Mouse (Mus musculus) intestine, embryonic 16.5 days (tissue): Measurements from ENCODE around the gene Wdr34. TPM values are rescaled to one million over a fixed set of nuclear protein-coding genes. Genes with fewer than 3 reads are reported as not detected.

Experiments
- ATAC-seq: fragments of 200-750 bp; cut with Nextera tagmentation; 2 replicates; pipeline ENCODE4 v1.8.0; 2017; ENCODE audit warnings: moderate TSS enrichment, moderate library complexity
- H3K27ac ChIP-seq: fragments of 300-500 bp; sonication (generic); 2 replicates; pipeline ENCODE4 v1.5.1; 2014; ENCODE audit warnings: mild to moderate bottlenecking, low read length
- H3K27me3 ChIP-seq: fragments of 300-500 bp; sonication (generic); replicated peaks from 2 replicates; pipeline ENCODE4 v1.6.1; 2014; ENCODE audit warnings: low read length, control low read depth, mixed read lengths; ENCODE audit not compliant: control insufficient read depth, insufficient read depth
- H3K36me3 ChIP-seq: fragments of 300-500 bp; sonication (generic); 2 replicates; pipeline ENCODE4 v1.6.1; 2014; ENCODE audit warnings: low read length, control low read depth; ENCODE audit not compliant: control insufficient read depth, insufficient read depth
- H3K4me1 ChIP-seq: fragments of 300-500 bp; sonication (generic); 2 replicates; pipeline ENCODE4 v1.6.1; 2014; ENCODE audit warnings: low read length, control low read depth, mixed read lengths; ENCODE audit not compliant: control insufficient read depth, insufficient read depth
- H3K4me2 ChIP-seq: fragments of 300-500 bp; sonication (generic); 2 replicates; pipeline ENCODE4 v1.6.1; 2014; ENCODE audit warnings: low read depth, low read length, control low read depth
- H3K4me3 ChIP-seq: fragments of 300-500 bp; sonication (generic); 2 replicates; pipeline ENCODE4 v1.5.1; 2014; ENCODE audit warnings: mild to moderate bottlenecking, low read length
- H3K9ac ChIP-seq: fragments of 300-500 bp; sonication (generic); 2 replicates; pipeline ENCODE4 v1.6.1; 2014; ENCODE audit warnings: low read depth, low read length
- H3K9me3 ChIP-seq: fragments of 300-500 bp; sonication (generic); 2 replicates; pipeline ENCODE4 v1.6.1; 2016; ENCODE audit warnings: low read length, control low read depth; ENCODE audit not compliant: control insufficient read depth
- WGBS: fragments of 180-500 bp; shearing (Covaris S2); extraction: QIAGEN DNeasy Blood & Tissue Kit; methylation state at CpG from one replicate; pipeline ENCODE4 v1.1.7; 2014; 5-methylcytosine and 5-hydroxymethylcytosine counted together
- polyA plus RNA-seq: library from polyadenylated mRNA; unstranded; fragments of >200 nt; fragmentation: Nextera tagmentation; extraction: Ambion mirVana; gene quantifications from 2 replicates; pipeline ENCODE4 v1.2.1, GENCODE M21; 2015

Gene Wdr34
- polyA plus RNA-seq, 1 experiment from 2014 or later: 21.9 TPM

DNA sequence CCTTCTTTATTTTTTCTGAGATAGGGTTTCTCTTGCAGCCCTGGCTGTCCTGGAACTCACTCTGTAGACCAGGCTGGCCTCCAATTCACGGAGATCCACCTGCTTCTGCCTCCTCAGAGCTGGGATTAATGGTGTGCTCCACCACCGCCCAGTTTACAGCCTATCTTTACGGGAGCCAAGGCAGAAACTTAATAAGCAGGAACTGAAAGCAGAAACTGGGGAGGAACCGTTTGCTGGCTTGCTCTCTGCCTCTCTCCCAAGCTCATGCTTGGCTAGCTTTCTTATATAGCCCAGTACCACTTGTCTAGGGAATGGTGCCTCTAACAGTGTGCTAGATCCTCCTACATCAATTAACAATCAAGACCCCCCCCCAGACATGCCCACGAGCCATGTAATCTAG lies 35.4 kb upstream of the Wdr34 start:
- H3K4me1 ChIP-seq: 0 out of 2 replicates have a peak, but pooled peaks cover 7% of the 10 kb centered on the region
- peak overlapping the region; percentile 44; the same call in 1 of the 2 replicates for H3K4me2 ChIP-seq

DNA sequence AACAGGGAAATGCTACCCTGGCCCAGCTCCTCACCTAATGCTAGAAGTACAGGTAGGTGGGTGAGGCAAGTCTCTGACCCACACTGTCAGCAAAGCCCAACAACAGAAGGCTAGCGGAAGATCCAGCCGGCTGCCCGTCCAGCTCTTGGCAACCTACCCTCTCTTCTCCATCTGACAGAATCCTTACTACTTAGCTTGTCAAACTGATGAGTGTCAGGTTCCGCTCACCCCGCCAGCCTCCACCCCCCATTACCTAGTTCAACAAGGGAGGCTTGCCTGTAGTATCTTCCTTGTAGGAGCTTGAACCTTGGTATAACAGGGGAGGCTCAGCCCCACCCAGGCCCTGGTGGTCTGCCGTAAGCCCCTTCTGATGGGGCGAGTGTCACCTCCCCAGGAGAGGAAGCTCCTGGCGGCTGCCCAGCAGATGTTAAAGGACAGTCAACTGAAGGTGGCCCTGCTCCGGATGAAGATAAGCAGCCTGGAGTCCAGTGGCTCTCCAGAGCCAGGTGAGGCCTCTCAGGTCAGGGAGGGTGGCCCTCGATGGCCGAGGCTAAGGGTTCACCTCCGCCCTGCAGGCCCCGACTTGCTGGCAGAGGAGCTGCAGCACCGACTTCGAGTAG lies 31.6 kb upstream of the Wdr34 start:
- no peaks in the 10 kb centered on the region for H3K36me3 ChIP-seq
- H3K4me1 ChIP-seq: peaks cover 9% of the 10 kb centered on the region
- H3K9ac ChIP-seq: no peak overlapping the region
- 90% methylated on average over 15 of the region's 15 CpGs for WGBS
- no peak overlapping the region for H3K4me2 ChIP-seq
- no peak for ATAC-seq
- no peaks in the 10 kb centered on the region for H3K27me3 ChIP-seq
- H3K27ac ChIP-seq: no peak overlapping the region
- H3K9me3 ChIP-seq: no peaks in the 10 kb centered on the region
- no peak overlapping the region for H3K4me3 ChIP-seq

More for the DNA sequence above, 35.4 kb upstream of the Wdr34 start:
- 49% methylated on average over 5 of the region's 5 CpGs for WGBS
- ATAC-seq: no peak
- H3K9me3 ChIP-seq: no peaks in the 10 kb centered on the region
- H3K4me3 ChIP-seq: no peak overlapping the region; the same call in 1 of the 2 replicates
- H3K27ac ChIP-seq: no peak overlapping the region
- H3K27me3 ChIP-seq: no peaks in the 10 kb centered on the region
- peak overlapping the region; percentile 54; the same call in 1 of the 2 replicates for H3K9ac ChIP-seq
- no peaks in the 10 kb centered on the region for H3K36me3 ChIP-seq

DNA sequence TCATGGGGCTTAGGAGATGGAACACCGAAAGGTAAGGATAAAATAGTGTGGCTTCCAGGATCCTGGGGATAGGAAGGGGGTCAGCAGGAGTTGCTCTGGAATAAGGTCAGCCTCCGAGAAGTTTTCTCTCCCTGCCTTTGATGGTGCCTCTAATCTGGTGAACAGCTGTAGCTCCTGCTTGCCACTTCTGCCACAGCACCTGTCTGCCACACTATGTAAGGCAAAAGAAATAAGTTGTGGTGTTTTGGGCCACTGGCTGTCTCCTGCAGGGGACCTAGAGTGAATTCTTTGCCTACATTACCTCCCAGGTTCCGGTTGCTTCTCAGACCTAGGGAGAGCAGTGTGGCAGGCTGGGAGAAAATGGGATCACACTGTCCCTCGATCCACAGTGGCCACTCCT lies 30.1 kb upstream of the Wdr34 start:
- Histone ChIP-seq H3K9ac (peak overlapping the region; percentile 79), H3K36me3 (no peaks in the 10 kb centered on the region; the same call in 1 of the 2 replicates), H3K4me2 (peak overlapping the region; percentile 91), H3K4me1 (peaks cover 6% of the 10 kb centered on the region), H3K9me3 (no peaks in the 10 kb centered on the region), H3K4me3 (peak overlapping the region; percentile 70; the same call in 1 of the 2 replicates), H3K27me3 (no peaks in the 10 kb centered on the region), H3K27ac (peak overlapping the region; percentile 84)
- 65% methylated on average over 4 of the region's 4 CpGs for WGBS
- no peak for ATAC-seq

DNA sequence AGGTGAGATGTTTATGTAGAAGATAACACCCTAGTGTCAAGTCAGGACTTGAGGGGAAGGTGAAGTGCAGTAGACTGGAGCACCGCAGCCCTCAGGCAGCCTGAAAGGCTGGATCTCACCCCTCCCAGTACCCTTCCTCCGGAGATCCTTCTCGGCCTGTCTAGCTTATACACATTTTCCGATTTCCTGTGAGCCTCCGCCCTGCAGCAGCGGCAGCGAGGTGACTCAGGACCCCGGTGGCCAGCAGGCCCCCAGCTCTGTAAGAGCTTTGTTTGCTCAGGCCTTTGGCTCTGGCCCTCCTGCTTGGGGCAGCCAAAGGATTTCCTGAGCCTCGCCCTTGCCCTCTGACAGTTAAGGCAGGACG lies 29.6 kb upstream of the Wdr34 start:
- Histone ChIP-seq H3K36me3 (peaks cover 3% of the 10 kb centered on the region; the same call in 1 of the 2 replicates), H3K9ac (peak overlapping the region; percentile 79), H3K4me1 (peaks cover 6% of the 10 kb centered on the region), H3K9me3 (no peaks in the 10 kb centered on the region), H3K27me3 (no peaks in the 10 kb centered on the region), H3K27ac (peak overlapping the region; percentile 84), H3K4me3 (peak overlapping the region; percentile 70), H3K4me2 (peak overlapping the region; percentile 91)
- ATAC-seq: peak; percentile 28
- 8% methylated on average over 10 of the region's 10 CpGs for WGBS

DNA sequence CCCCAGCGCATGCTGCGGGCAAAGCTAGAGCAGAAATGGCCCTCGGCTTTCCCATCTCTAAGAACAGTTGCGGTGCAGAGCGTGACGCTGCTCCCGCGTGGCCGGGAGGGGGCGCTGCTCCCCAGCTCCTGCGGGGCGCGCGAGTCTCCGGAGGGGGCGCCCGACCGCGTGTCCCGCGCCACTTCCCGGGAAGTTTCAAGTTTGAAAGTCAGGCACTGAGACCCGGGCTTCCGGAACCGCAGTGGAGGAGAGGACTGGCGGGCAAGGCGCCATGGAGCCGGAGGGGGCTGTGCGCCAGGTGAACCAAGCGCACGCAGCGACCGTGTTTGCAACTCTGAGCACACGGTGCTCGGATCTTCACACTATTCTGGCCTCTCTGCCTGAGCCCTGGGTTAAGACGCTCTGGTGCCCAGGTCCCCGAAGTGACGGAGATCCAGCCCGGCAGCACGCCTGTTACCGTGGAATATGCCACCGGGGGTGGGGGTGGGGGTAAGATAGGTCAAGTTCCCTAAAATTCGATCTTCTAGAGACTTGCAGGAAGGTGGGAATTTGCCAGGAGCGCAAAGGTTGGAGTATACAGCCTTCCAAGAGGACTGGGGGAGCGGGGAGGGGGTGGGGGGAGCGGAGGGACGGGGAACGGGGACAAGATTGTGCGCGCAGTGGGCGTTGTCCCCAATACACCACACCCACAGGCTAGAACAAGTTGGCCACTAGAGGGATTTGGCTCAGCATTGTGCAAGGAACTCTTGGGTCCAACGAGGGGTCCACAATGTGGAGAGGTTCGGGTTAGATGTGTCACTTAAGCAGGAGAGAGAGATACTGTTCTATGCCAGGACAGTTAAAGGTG lies 29.0 kb upstream of the Wdr34 start, which contains the start of gene Pkn3:
Gene Pkn3, plus strand, starts transcription at position 183 of the 847 bp plus-strand sequence.
- Histone ChIP-seq H3K4me1 (peaks cover 6% of the 10 kb centered on the region), H3K27ac (peak within 1 kb of the TSS; percentile 84), H3K27me3 (no peaks in the 10 kb centered on the region), H3K4me2 (peak within 1 kb of the TSS; percentile 91), H3K4me3 (peak within 1 kb of the TSS; percentile 70), H3K9me3 (no peaks in the 10 kb centered on the region), H3K36me3 (peaks cover 4% of the 10 kb centered on the region; the same call in 1 of the 2 replicates), H3K9ac (peak within 1 kb of the TSS; percentile 79)
- under 1% methylated on average over 53 of the region's 53 CpGs for WGBS
- ATAC-seq: peak; percentile 83

DNA sequence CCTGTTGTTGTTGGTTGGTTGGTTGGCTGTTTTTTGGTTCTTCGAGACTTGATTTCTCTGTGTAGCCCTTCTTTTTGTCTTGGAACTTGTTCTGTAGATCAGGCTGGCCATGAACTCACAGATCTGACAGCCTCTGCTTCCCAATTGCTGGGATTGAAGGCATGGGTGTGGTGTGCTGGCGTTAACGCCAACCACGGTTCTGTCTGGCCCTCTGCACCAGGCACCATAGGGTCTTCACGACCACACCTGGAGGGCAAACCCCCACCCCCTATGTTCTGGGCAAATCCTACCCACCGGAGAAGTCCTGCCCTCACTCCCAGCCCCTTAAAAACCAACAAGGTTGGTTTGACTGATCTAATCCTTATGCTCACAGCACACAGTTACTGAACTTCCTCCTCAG lies 28.3 kb upstream of the Wdr34 start:
- no peak overlapping the region for H3K27ac ChIP-seq
- H3K4me2 ChIP-seq: peak overlapping the region; percentile 91
- ATAC-seq: peak; percentile 34
- no peak overlapping the region for H3K4me3 ChIP-seq
- WGBS: 60% methylated on average over 6 of the region's 6 CpGs
- H3K36me3 ChIP-seq: peaks cover 4% of the 10 kb centered on the region; the same call in 1 of the 2 replicates
- peak overlapping the region; percentile 79; the same call in 1 of the 2 replicates for H3K9ac ChIP-seq
- no peaks in the 10 kb centered on the region for H3K27me3 ChIP-seq
- H3K9me3 ChIP-seq: no peaks in the 10 kb centered on the region
- peaks cover 6% of the 10 kb centered on the region for H3K4me1 ChIP-seq

DNA sequence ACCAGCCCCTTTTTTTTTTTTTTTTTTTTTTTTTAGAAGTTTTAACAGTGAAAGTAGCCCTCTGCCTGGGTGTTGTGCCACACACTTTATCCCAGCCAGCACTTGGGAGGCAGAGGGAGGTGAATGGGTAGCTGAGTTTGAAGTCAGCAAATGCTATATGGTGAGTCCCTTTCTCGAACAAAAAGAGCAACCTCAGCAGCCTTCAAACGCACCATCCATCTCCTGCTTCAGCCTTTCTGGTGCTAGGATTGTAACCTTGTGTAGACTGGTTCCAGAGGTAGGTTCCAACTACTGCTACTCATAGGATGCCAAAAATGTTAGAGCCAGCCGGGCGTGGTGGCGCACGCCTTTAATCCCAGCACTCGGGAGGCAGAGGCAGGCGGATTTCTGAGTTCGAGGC lies 27.8 kb upstream of the Wdr34 start:
- no peak for ATAC-seq
- H3K9ac ChIP-seq: no peak overlapping the region
- H3K4me3 ChIP-seq: no peak overlapping the region
- H3K27me3 ChIP-seq: no peaks in the 10 kb centered on the region
- H3K27ac ChIP-seq: no peak overlapping the region
- WGBS: 92% methylated on average over 9 of the region's 9 CpGs
- no peak overlapping the region for H3K4me2 ChIP-seq
- H3K4me1 ChIP-seq: peaks cover 6% of the 10 kb centered on the region
- no peaks in the 10 kb centered on the region for H3K9me3 ChIP-seq
- H3K36me3 ChIP-seq: peaks cover 4% of the 10 kb centered on the region; the same call in 1 of the 2 replicates

DNA sequence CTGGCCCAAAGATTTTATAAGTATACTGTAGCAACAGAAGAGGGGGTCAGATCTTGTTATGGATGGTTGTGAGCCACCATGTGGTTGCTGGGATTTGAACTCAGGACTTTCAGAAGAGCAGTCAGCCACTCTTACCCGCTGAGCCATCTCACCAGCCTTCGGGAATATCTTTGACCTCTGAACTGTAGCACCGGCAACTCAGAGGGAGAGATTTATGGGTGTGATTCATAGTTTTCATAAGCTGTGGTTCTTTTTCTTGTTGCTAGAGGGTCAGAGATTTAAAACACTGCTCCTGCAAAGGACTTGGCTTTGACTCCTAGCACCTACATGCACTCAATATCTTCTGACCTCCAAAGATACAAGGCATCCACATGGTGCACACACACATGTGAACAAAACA lies 26.9 kb upstream of the Wdr34 start:
- H3K4me2 ChIP-seq: no peak overlapping the region
- H3K27ac ChIP-seq: no peak overlapping the region
- H3K4me1 ChIP-seq: peaks cover 6% of the 10 kb centered on the region
- H3K9me3 ChIP-seq: no peaks in the 10 kb centered on the region
- 38% methylated on average over 3 of the region's 3 CpGs for WGBS
- peaks cover 5% of the 10 kb centered on the region; the same call in 1 of the 2 replicates for H3K36me3 ChIP-seq
- ATAC-seq: no peak
- H3K4me3 ChIP-seq: no peak overlapping the region
- H3K9ac ChIP-seq: no peak overlapping the region
- H3K27me3 ChIP-seq: no peaks in the 10 kb centered on the region

DNA sequence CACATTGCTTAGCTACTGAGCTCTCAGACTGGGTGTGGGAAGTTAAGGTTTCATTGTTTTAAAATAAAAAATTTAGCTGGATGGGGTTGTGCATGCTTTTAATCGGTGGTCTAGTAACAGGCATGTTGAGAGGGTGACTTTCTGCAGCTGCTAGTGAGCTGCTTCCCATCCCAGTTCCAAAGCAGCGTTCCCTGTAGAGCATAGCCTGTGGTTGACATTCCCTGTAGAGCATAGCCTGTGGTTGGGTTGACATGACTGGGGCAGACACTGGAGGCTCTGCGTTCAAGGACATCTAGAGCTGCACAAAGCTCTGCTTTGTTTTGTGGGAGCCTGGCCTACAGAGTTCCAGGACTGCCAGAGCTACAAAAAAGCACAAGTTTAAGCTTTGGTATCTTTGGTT lies 24.6 kb upstream of the Wdr34 start:
- Histone ChIP-seq H3K4me1 (peaks cover 4% of the 10 kb centered on the region), H3K4me3 (no peak overlapping the region), H3K27me3 (no peaks in the 10 kb centered on the region), H3K27ac (no peak overlapping the region), H3K4me2 (no peak overlapping the region), H3K36me3 (peaks cover 6% of the 10 kb centered on the region; the same call in 1 of the 2 replicates), H3K9me3 (no peaks in the 10 kb centered on the region), H3K9ac (no peak overlapping the region)
- WGBS: 77% methylated on average over 3 of the region's 3 CpGs
- ATAC-seq: no peak
